Mouse (Mus musculus) monocyte, adult 2 months (primary cell): Measurements from ENCODE around the gene Oxsr1.
"Not testable (repeated sequence)": the region's sequence is repeated elsewhere in the genome, so short reads cannot be mapped to it uniquely, and the experiment has no call there.

ENCODE experiments used
- DNase-seq, 2 experiments: peaks; one replicate each; pipeline ENCODE4 v3.0.0; 2022; ENCODE audit warnings: low spot score in 2 of 2, low read depth in 1 of 2

Oxsr1 gene

GRCm38 (mm10) chr9:119230829-119231228 is 91.4 kb downstream of the Oxsr1 start:
- no peak for DNase-seq

- DNase-seq = no peak
These were observed 102.0 kb downstream of the Oxsr1 start for GRCm38 (mm10) chr9:119220249-119220648.

- DNase-seq = no peak
These were observed 102.6 kb downstream of the Oxsr1 start for GRCm38 (mm10) chr9:119219667-119220066.

GRCm38 (mm10) chr9:119215341-119215740 is 106.9 kb downstream of the Oxsr1 start:
- not testable (repeated sequence) for DNase-seq

GRCm38 (mm10) chr9:119214601-119215000 is 107.6 kb downstream of the Oxsr1 start:
- no peak for DNase-seq

- DNase-seq = no peak
These were observed 109.2 kb downstream of the Oxsr1 start for GRCm38 (mm10) chr9:119212996-119213395.

- DNase-seq = no peak
These were observed 113.2 kb downstream of the Oxsr1 start, which contains the start of gene Slc22a13 for GRCm38 (mm10) chr9:119208998-119209397. Gene Slc22a13 (minus strand): TSS chr9:119209098.

GRCm38 (mm10) chr9:119207113-119207512 is 115.1 kb downstream of the Oxsr1 start:
- no peak for DNase-seq

GRCm38 (mm10) chr9:119206666-119207065 is 115.6 kb downstream of the Oxsr1 start:
- no peak for DNase-seq

GRCm38 (mm10) chr9:119205756-119206155 is 116.5 kb downstream of the Oxsr1 start:
- no peak for DNase-seq

- no peak for DNase-seq
These were observed 118.6 kb downstream of the Oxsr1 start for GRCm38 (mm10) chr9:119203617-119204016.

- DNase-seq = no peak
These were observed 120.6 kb downstream of the Oxsr1 start for GRCm38 (mm10) chr9:119201653-119202052.

GRCm38 (mm10) chr9:119199151-119199861 is 122.9 kb downstream of the Oxsr1 start:
- DNase-seq = no peak

GRCm38 (mm10) chr9:119192202-119192990 is 129.8 kb downstream of the Oxsr1 start:
- no peak for DNase-seq
